In genomic region chr8:117322021-117322420, GRCm38 (mm10) we compare ENCODE assay signal across 9 mouse cellular contexts.
DNase-seq lines count a peak whose midpoint lies in the region; ATAC-seq lines count a peak whose summit lies in the region.
"Had no signal": no experiment of that assay in that cellular context is flagged by ENCODE, and none has a peak within 500 bp of the region (broad histone marks: within the 10 kb centered on the region; RNA-seq: fewer than 3 reads in every experiment).

No protein-coding gene starts in this region.

- H3K27me3 ChIP-seq in midbrain, embryonic 11.5 days (ENCODE audit: control insufficient read depth, insufficient read depth, low read length) = no peaks in the 10 kb centered on the region
- H3K27me3 ChIP-seq: heart, embryonic 13.5 days had no signal

- peak overlapping the region; percentile 21; the same call in 1 of the 2 replicates for H3K4me2 ChIP-seq in midbrain, embryonic 11.5 days
- H3K4me2 ChIP-seq: heart, embryonic 13.5 days had no signal

- WGBS in midbrain, embryonic 11.5 days = 31% methylated on average over 6 of the region's 6 CpGs

- H3K9ac ChIP-seq in midbrain, embryonic 11.5 days (ENCODE audit: low read length) = no peak overlapping the region
- H3K9ac ChIP-seq: heart, embryonic 13.5 days had no signal

- peak; percentile 82 to 85 for DNase-seq in B cell, adult 2 months
- peak; percentile 96 for DNase-seq in induced T-regulatory cell, adult 2 months (ENCODE audit: low read depth)
- peak; percentile 92 for DNase-seq in midbrain, embryonic 11.5 days (ENCODE audit: low spot score, missing footprints)
- peak; percentile 62 to 70 for DNase-seq in spleen, adult 18-20 months
- no peak for DNase-seq in adrenal gland, postnatal 10 days
- no peak for DNase-seq in cerebellum, postnatal 36 days
- no peak for DNase-seq in cerebellum, adult 18-20 months

- no peaks in the 10 kb centered on the region for H3K9me3 ChIP-seq in midbrain, embryonic 11.5 days (ENCODE audit: control insufficient read depth, low read length)
- H3K9me3 ChIP-seq: heart, embryonic 13.5 days had no signal

- ATAC-seq in common myeloid progenitor, adult 5-6 weeks (replicated peaks; ENCODE audit: low read depth, poor library complexity, severe bottlenecking) = peak; percentile 55
- peak; percentile 85 for ATAC-seq in midbrain, embryonic 11.5 days (ENCODE audit: low FRiP score)

- no peak overlapping the region for H3K4me3 ChIP-seq in midbrain, embryonic 11.5 days (ENCODE audit: low read depth, low read length)
- H3K4me3 ChIP-seq: heart, embryonic 13.5 days had no signal

- H3K4me1 ChIP-seq in midbrain, embryonic 11.5 days (ENCODE audit: control insufficient read depth, insufficient read depth, low read length) = peaks cover 17% of the 10 kb centered on the region

- peak overlapping the region; percentile 59; the same call in 1 of the 2 replicates for H3K27ac ChIP-seq in midbrain, embryonic 11.5 days (ENCODE audit: low read depth, low read length)
- H3K27ac ChIP-seq: heart, embryonic 13.5 days had no signal

- no peaks in the 10 kb centered on the region for H3K36me3 ChIP-seq in midbrain, embryonic 11.5 days (ENCODE audit: control insufficient read depth, insufficient read depth, low read length)
- H3K36me3 ChIP-seq: heart, embryonic 13.5 days had no signal

Comparison
In these comparisons a context has a peak if more than half of its experiments do, and no peak if none do; other contexts are left out.
1. DNase-seq: peak in B cell, adult 2 months (2 of 2), induced T-regulatory cell, adult 2 months (single experiment), midbrain, embryonic 11.5 days (single experiment) and spleen, adult 18-20 months (2 of 2); none in adrenal gland, postnatal 10 days (single experiment), cerebellum, postnatal 36 days (0 of 2) and cerebellum, adult 18-20 months (0 of 2).